Mouse (Mus musculus): Measurements from ENCODE around the gene Gsta2. TPM values are rescaled to one million over a fixed set of nuclear protein-coding genes. Genes with fewer than 3 reads are reported as not detected.
A peak's percentile ranks its signal among the peaks of the same experiment; 100 is the strongest.
"Not testable (repeated sequence)": the region's sequence is repeated elsewhere in the genome, so short reads cannot be mapped to it uniquely, and the experiment has no call there.

Gene Gsta2
- polyA plus RNA-seq, 1 experiment from 2014 or later, result not detected

DNA sequence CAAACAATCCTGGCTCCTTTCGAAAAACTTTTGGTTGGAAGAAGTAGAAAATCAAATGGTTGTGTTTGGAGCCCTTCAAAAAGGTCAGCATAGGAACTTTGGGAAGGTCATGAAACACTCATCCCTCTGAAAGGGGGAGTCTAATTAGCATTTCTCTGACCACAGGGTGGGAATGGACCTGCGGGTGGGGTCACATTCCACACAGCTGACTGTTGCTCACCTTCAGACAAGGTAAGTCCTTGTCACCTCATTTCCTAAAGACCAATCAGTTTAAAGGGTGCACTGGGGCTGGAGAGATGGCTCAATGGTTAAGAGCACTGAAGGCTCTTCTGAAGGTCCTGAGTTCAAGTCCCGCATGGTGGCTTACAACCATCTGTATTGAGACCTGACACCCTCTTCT, 15.9 kb upstream of the Gsta2 start:
- Histone ChIP-seq H3K27ac (replicated peaks; ENCODE audit: low read depth, low read length) (no peak overlapping the region), H3K4me3 (replicated peaks; ENCODE audit: low read depth, low read length) (no peak overlapping the region), H3K9me3 (ENCODE audit: control insufficient read depth, low read length) (no peaks in the 10 kb centered on the region), H3K4me2 (ENCODE audit: low read length) (no peak overlapping the region), H3K36me3 (ENCODE audit: control insufficient read depth, insufficient read depth, low read length) (no peaks in the 10 kb centered on the region), H3K9ac (replicated peaks; ENCODE audit: low read length) (no peak overlapping the region), H3K27me3 (ENCODE audit: control insufficient read depth, insufficient read depth, low read length) (no peaks in the 10 kb centered on the region), H3K4me1 (ENCODE audit: control insufficient read depth, insufficient read depth, low read length) (no peaks in the 10 kb centered on the region)
- 93% methylated on average over 3 of the region's 3 CpGs for WGBS
- DNase-seq, result no peak
- no peak for ATAC-seq (ENCODE audit: low FRiP score, low TSS enrichment)

DNA sequence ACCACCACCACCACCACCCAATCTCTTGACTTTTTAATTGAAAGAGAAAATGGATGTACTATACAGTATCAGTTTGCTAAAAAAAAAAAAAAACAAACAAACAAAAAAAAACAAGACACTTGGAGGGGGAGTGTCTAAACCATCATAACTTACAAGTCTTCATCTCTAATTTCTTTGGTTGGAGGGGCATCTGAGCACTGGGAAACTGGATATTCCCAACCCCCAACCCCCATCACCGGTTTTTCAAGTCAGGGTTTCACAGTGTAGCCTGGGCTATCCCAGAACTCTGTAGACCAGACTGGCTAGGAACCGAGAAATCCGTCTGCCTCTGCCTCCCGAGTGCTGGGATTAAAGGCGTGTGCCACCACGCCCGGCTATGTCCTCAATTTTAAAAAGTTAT, 14.2 kb upstream of the Gsta2 start:
- Histone ChIP-seq H3K4me2 (ENCODE audit: low read length) (no peak overlapping the region), H3K4me1 (ENCODE audit: control insufficient read depth, insufficient read depth, low read length) (no peaks in the 10 kb centered on the region), H3K27ac (replicated peaks; ENCODE audit: low read depth, low read length) (no peak overlapping the region), H3K9ac (replicated peaks; ENCODE audit: low read length) (no peak overlapping the region), H3K4me3 (replicated peaks; ENCODE audit: low read depth, low read length) (no peak overlapping the region), H3K9me3 (ENCODE audit: control insufficient read depth, low read length) (no peaks in the 10 kb centered on the region; the same call in 1 of the 2 replicates), H3K27me3 (ENCODE audit: control insufficient read depth, insufficient read depth, low read length) (no peaks in the 10 kb centered on the region), H3K36me3 (ENCODE audit: control insufficient read depth, insufficient read depth, low read length) (no peaks in the 10 kb centered on the region)
- ATAC-seq (ENCODE audit: low FRiP score, low TSS enrichment), result no peak
- DNase-seq, result no peak
- WGBS, result 90% methylated on average over 7 of the region's 7 CpGs

DNA sequence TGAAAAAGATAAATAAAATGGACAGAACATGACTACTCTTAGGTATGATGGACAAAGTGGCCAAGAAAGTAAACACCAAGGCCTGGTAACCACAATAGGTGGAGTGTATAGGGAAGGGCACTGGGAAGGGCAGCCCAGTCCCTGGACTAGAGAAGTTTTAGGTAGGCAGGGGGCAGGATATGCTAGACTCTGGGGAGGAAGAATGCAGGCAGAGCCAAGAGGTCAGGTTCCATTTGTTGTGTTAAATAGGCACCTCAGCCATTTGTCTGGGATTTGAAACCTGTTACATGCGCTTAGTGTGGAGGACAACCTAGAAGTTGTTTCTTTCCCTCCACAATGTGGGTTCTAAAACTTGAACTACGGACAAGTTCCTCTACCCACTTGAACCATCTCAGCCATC, 13.8 kb upstream of the Gsta2 start:
- H3K4me1 ChIP-seq (ENCODE audit: control insufficient read depth, insufficient read depth, low read length), result no peaks in the 10 kb centered on the region
- 97% methylated on average over 2 of the region's 2 CpGs for WGBS
- DNase-seq (no peak), ATAC-seq (ENCODE audit: low FRiP score, low TSS enrichment) (no peak)
- H3K36me3 ChIP-seq (ENCODE audit: control insufficient read depth, insufficient read depth, low read length), result no peaks in the 10 kb centered on the region
- H3K9me3 ChIP-seq (ENCODE audit: control insufficient read depth, low read length), result no peaks in the 10 kb centered on the region; the same call in 1 of the 2 replicates
- H3K9ac ChIP-seq (replicated peaks; ENCODE audit: low read length), result no peak overlapping the region
- no peak overlapping the region for H3K27ac ChIP-seq (replicated peaks; ENCODE audit: low read depth, low read length)
- no peak overlapping the region for H3K4me3 ChIP-seq (replicated peaks; ENCODE audit: low read depth, low read length)
- H3K4me2 ChIP-seq (ENCODE audit: low read length), result no peak overlapping the region
- no peaks in the 10 kb centered on the region for H3K27me3 ChIP-seq (ENCODE audit: control insufficient read depth, insufficient read depth, low read length)

DNA sequence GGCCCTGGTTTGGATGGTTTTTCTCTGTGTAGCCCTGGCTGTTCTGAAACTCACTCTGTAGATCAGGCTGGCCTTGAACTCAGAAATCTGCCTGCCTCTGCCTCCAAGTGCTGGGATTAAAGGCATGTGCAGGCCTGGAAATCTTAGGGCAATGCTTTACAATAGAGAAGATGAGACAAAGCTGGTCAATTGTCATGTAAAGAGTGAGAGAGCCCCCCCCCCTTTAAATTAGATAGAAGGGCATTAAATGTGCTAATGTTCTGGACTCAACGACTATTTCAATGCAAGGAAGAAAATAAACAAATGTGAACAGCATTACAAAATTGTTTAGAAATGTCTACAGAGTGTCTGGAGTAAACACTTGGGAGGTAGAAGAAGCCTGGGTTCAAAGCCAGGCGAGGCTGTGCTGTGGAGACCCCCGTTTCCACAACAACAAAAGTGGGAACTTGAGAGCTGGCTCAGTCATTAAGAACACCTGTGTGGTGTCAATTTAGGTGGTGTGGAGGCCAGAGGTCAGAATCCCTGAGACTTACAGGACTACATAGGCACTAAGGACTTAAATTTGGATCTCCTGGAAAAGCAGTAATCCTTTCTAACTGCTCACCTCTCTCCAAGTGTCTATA, 13.2 kb upstream of the Gsta2 start:
- Histone ChIP-seq H3K9me3 (ENCODE audit: control insufficient read depth, low read length) (no peaks in the 10 kb centered on the region; the same call in 1 of the 2 replicates), H3K27ac (replicated peaks; ENCODE audit: low read depth, low read length) (no peak overlapping the region), H3K27me3 (ENCODE audit: control insufficient read depth, insufficient read depth, low read length) (no peaks in the 10 kb centered on the region), H3K9ac (replicated peaks; ENCODE audit: low read length) (no peak overlapping the region), H3K4me2 (ENCODE audit: low read length) (no peak overlapping the region), H3K4me1 (ENCODE audit: control insufficient read depth, insufficient read depth, low read length) (no peaks in the 10 kb centered on the region), H3K4me3 (replicated peaks; ENCODE audit: low read depth, low read length) (no peak overlapping the region), H3K36me3 (ENCODE audit: control insufficient read depth, insufficient read depth, low read length) (no peaks in the 10 kb centered on the region)
- ATAC-seq (ENCODE audit: low FRiP score, low TSS enrichment) (no peak), DNase-seq (no peak)
- WGBS, result 82% methylated on average over 3 of the region's 3 CpGs

DNA sequence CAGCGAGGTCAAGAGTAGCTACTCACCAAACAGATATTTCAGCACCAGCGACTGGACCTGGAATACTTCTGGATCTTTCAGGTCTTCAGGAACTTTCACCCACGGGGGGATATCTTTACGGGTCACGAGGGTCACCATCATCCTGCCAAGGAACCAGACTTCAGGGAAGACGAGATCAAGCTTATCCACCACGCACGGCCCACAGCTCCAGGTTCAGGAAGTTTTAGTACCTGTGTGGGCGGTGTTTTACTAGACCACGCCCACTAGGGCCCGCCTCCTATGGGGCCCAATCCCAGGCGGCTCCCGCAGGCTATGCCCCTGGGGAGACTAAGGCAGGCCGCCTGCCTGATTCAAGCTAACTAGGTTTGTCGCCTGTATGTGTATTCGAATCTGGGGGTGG, 12.4 kb upstream of the Gsta2 start, which contains the start of gene Dppa5a:
TSS of gene Dppa5a (minus strand) at position 219 of the 400 bp plus-strand sequence.
- 94% methylated on average over 16 of the region's 16 CpGs for WGBS
- not testable (repeated sequence) for DNase-seq; H3K9ac ChIP-seq (replicated peaks; ENCODE audit: low read length); H3K9me3 ChIP-seq (ENCODE audit: control insufficient read depth, low read length); H3K4me2 ChIP-seq (ENCODE audit: low read length); H3K27me3 ChIP-seq (ENCODE audit: control insufficient read depth, insufficient read depth, low read length); H3K4me3 ChIP-seq (replicated peaks; ENCODE audit: low read depth, low read length); H3K36me3 ChIP-seq (ENCODE audit: control insufficient read depth, insufficient read depth, low read length); H3K27ac ChIP-seq (replicated peaks; ENCODE audit: low read depth, low read length); H3K4me1 ChIP-seq (ENCODE audit: control insufficient read depth, insufficient read depth, low read length)
- ATAC-seq (ENCODE audit: low FRiP score, low TSS enrichment), result 0 out of 2 replicates have a peak, but pooled peaks have one; percentile 27

DNA sequence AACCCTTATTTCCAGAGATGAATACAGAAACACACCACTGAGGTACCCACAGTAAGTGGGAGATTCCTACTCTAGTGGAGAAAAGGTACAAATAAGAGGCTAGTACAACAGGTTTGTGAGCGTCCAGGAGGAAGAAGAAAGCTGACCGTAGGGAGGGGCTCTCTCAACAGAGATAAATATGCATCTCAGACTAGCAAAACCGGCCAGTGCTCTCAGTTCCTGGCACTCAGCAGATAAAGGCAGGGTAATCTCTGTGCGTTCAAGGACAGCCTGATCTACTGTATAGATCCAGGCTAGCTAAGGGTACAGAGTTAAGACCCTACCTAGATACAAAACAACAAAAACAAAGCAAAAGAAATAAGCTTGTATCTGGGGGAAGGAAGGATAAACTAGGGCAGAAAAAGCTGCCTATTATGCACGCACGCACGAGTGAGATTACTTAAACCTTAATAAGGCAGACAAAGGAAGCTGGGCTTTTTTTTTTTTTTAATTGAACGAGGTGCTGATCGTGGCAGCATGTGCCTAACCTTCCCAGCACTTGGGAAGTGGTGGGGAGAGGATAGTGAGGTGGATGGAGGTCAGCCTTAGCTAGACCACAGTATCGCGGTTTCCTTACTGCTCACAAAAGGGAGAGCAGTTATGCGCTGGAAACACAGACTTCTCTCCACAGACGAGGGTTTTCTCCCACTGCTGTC, 10.4 kb upstream of the Gsta2 start:
- 75% methylated on average over 13 of the region's 13 CpGs for WGBS
- H3K9me3 ChIP-seq (ENCODE audit: control insufficient read depth, low read length), result no peaks in the 10 kb centered on the region; the same call in 1 of the 2 replicates
- no peak overlapping the region for H3K27ac ChIP-seq (replicated peaks; ENCODE audit: low read depth, low read length)
- no peaks in the 10 kb centered on the region for H3K4me1 ChIP-seq (ENCODE audit: control insufficient read depth, insufficient read depth, low read length)
- H3K4me3 ChIP-seq (replicated peaks; ENCODE audit: low read depth, low read length), result no peak overlapping the region
- no peak overlapping the region for H3K4me2 ChIP-seq (ENCODE audit: low read length)
- no peaks in the 10 kb centered on the region for H3K27me3 ChIP-seq (ENCODE audit: control insufficient read depth, insufficient read depth, low read length)
- no peak for DNase-seq
- H3K36me3 ChIP-seq (ENCODE audit: control insufficient read depth, insufficient read depth, low read length), result no peaks in the 10 kb centered on the region
- H3K9ac ChIP-seq (replicated peaks; ENCODE audit: low read length), result no peak overlapping the region
- no peak for ATAC-seq (ENCODE audit: low FRiP score, low TSS enrichment)

DNA sequence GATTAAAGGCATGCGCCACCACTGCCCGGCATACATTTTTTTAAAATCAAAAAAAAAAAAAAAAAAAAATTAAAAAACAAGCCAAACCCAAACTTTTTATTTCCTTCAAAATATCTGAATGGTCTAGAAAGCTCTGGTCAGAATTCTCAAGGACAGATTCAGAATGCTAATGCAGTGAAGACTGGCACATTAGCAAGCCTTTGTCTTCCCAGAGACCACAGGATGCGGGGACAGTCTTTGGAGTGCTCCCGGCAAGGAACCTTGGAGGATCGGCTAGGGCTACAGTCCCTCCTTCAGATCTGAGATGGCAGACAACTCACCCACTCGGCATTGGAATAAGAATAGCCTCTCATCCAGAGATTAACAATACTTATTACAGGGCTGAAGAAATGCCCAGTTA, 9.1 kb upstream of the Gsta2 start:
- Histone ChIP-seq H3K4me3 (replicated peaks; ENCODE audit: low read depth, low read length) (no peak overlapping the region), H3K9ac (replicated peaks; ENCODE audit: low read length) (no peak overlapping the region), H3K27ac (replicated peaks; ENCODE audit: low read depth, low read length) (no peak overlapping the region), H3K27me3 (ENCODE audit: control insufficient read depth, insufficient read depth, low read length) (no peaks in the 10 kb centered on the region), H3K36me3 (ENCODE audit: control insufficient read depth, insufficient read depth, low read length) (no peaks in the 10 kb centered on the region), H3K9me3 (ENCODE audit: control insufficient read depth, low read length) (no peaks in the 10 kb centered on the region; the same call in 1 of the 2 replicates), H3K4me1 (ENCODE audit: control insufficient read depth, insufficient read depth, low read length) (no peaks in the 10 kb centered on the region), H3K4me2 (ENCODE audit: low read length) (no peak overlapping the region)
- WGBS, result 87% methylated on average over 6 of the region's 6 CpGs
- ATAC-seq (ENCODE audit: low FRiP score, low TSS enrichment) (no peak), DNase-seq (no peak)

DNA sequence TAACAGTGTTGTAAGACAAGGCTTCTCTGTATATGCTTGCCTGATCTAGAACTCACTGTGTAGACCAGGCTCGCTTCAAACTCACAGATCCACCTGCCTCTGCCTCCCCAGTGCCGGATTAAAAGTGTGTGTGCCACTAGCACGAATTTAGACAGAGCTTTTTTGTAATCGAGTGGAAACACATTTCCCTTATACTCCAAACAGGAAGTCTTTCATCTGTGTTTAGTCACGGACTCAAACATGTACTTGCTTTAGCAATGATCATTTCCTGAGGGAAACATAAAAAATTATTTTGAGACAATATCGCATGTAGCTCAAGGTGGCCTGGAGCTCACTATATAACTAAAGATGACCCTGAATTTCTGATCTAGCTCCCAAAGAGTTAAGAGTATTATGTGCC, 7.8 kb upstream of the Gsta2 start:
- no peak for ATAC-seq (ENCODE audit: low FRiP score, low TSS enrichment)
- H3K9me3 ChIP-seq (ENCODE audit: control insufficient read depth, low read length), result no peaks in the 10 kb centered on the region; the same call in 1 of the 2 replicates
- no peak for DNase-seq
- no peak overlapping the region for H3K27ac ChIP-seq (replicated peaks; ENCODE audit: low read depth, low read length)
- no peak overlapping the region for H3K9ac ChIP-seq (replicated peaks; ENCODE audit: low read length)
- no peaks in the 10 kb centered on the region for H3K36me3 ChIP-seq (ENCODE audit: control insufficient read depth, insufficient read depth, low read length)
- no peaks in the 10 kb centered on the region for H3K4me1 ChIP-seq (ENCODE audit: control insufficient read depth, insufficient read depth, low read length)
- no peak overlapping the region for H3K4me2 ChIP-seq (ENCODE audit: low read length)
- H3K27me3 ChIP-seq (ENCODE audit: control insufficient read depth, insufficient read depth, low read length), result no peaks in the 10 kb centered on the region
- no peak overlapping the region for H3K4me3 ChIP-seq (replicated peaks; ENCODE audit: low read depth, low read length)
- WGBS, result 81% methylated on average over 6 of the region's 6 CpGs

DNA sequence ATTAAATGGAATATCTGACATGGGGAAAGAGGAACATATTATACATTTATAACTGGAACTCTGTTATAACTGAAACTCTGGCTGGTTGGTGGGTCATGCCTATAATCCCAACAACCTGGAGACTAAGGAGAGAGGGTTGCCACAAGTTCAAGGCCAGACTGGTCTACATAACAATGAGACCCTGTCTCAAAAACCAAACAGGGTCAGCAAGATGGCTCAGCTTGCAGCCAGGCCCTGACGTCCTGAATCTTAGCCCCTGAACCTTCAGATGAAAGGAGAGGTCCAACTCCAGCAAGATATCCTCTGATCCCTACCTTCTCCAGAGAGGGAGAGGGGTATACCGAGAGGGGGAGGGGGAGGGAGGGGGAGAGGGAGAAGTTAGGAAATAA, 4.9 kb upstream of the Gsta2 start:
- H3K27ac ChIP-seq (replicated peaks; ENCODE audit: low read depth, low read length), result no peak overlapping the region
- DNase-seq (no peak), ATAC-seq (ENCODE audit: low FRiP score, low TSS enrichment) (no peak)
- H3K4me2 ChIP-seq (ENCODE audit: low read length), result no peak overlapping the region
- no peaks in the 10 kb centered on the region; the same call in 1 of the 2 replicates for H3K9me3 ChIP-seq (ENCODE audit: control insufficient read depth, low read length)
- no peak overlapping the region for H3K4me3 ChIP-seq (replicated peaks; ENCODE audit: low read depth, low read length)
- H3K4me1 ChIP-seq (ENCODE audit: control insufficient read depth, insufficient read depth, low read length), result no peaks in the 10 kb centered on the region
- H3K27me3 ChIP-seq (ENCODE audit: control insufficient read depth, insufficient read depth, low read length), result no peaks in the 10 kb centered on the region
- no peak overlapping the region for H3K9ac ChIP-seq (replicated peaks; ENCODE audit: low read length)
- no peaks in the 10 kb centered on the region for H3K36me3 ChIP-seq (ENCODE audit: control insufficient read depth, insufficient read depth, low read length)
- 47% methylated on average over 2 of the region's 2 CpGs for WGBS

Data from midbrain, embryonic 14.5 days (tissue).